Mouse (Mus musculus) heart, adult 2 months (tissue): Measurements from ENCODE around the gene Gm20662. TPM values are rescaled to one million over a fixed set of nuclear protein-coding genes. Genes with fewer than 3 reads are reported as not detected.
A peak's percentile ranks its signal among the peaks of the same experiment; 100 is the strongest.

Source experiments
- DNase-seq, 2 experiments: peaks; one replicate each; pipeline ENCODE4 v3.0.0; 2021
- H3K27ac ChIP-seq: fragments of 200-600 bp; 2 replicates; pipeline ENCODE4 v1.8.1; 2022
- H3K27me3 ChIP-seq: fragments of 200-500 bp; 2 replicates; pipeline ENCODE4 v1.6.1; 2012; ENCODE audit warnings: mild to moderate bottlenecking, low read length, inconsistent platforms, mixed read lengths; ENCODE audit not compliant: control insufficient read depth, insufficient read depth
- H3K36me3 ChIP-seq: fragments of 200-500 bp; 2 replicates; pipeline ENCODE4 v1.6.1; 2012; ENCODE audit warnings: low read length, inconsistent platforms; ENCODE audit not compliant: control insufficient read depth, insufficient read depth
- H3K4me1 ChIP-seq: fragments of 200-500 bp; 2 replicates; pipeline ENCODE4 v1.6.1; 2011; ENCODE audit warnings: low read length; ENCODE audit not compliant: control insufficient read depth, insufficient read depth
- H3K4me3 ChIP-seq: fragments of 200-600 bp; 2 replicates; pipeline ENCODE4 v1.8.1; 2022
- H3K79me2 ChIP-seq: fragments of 200-500 bp; replicated peaks from 2 replicates; pipeline ENCODE4 v1.6.1; 2012; ENCODE audit warnings: mild to moderate bottlenecking, inconsistent platforms, low read length, moderate library complexity, mixed read lengths; ENCODE audit not compliant: control insufficient read depth, insufficient read depth
- H3K9ac ChIP-seq: fragments of 200-500 bp; 2 replicates; pipeline ENCODE4 v1.6.1; 2012; ENCODE audit warnings: low read depth, mild to moderate bottlenecking, control low read depth, inconsistent platforms, low read length, mixed read lengths
- CTCF ChIP-seq: fragments of 200-600 bp; IDR thresholded peaks from 2 replicates; pipeline ENCODE4 v1.8.1; 2022; ENCODE audit warnings: antibody characterized with exemption, mild to moderate bottlenecking, moderate library complexity
- EP300 ChIP-seq: fragments of 200-500 bp; IDR thresholded peaks from 2 replicates; pipeline ENCODE4 v1.6.1; 2011; ENCODE audit warnings: low read depth, low read length, control low read depth; ENCODE audit not compliant: insufficient read depth
- POLR2A ChIP-seq: fragments of 200-500 bp; IDR thresholded peaks from 2 replicates; pipeline ENCODE4 v1.6.1; 2011; ENCODE audit warnings: mild to moderate bottlenecking, low read depth, low read length, control low read depth; ENCODE audit not compliant: insufficient read depth
- WGBS: fragments of 180-500 bp; shearing (Covaris S2); methylation state at CpG from one replicate; pipeline ENCODE4 v1.1.7; 2018; 5-methylcytosine and 5-hydroxymethylcytosine counted together
- intact Hi-C: fragments of 180-260 bp; cut with DNase I; formaldehyde crosslinking; loops from one replicate; pipeline ENCODE4 v1.15.1; 2025
- polyA plus RNA-seq: library from polyadenylated mRNA; depleted of rRNA; stranded (reverse); fragments of >200 nt; gene quantifications from 2 replicates; pipeline ENCODE4 v1.2.3, GENCODE M21; 2012
- total RNA-seq, 2 experiments: library from RNA; stranded (reverse); gene quantifications; 2 replicates each; pipeline ENCODE4 v1.2.3; 2021

Gene Gm20662
- total and polyA plus RNA-seq, 3 experiments = 1.4 to 2.3 (median 1.8) TPM

GRCm38 (mm10) chr9:107994464-107994863 is 1.7 kb upstream of the Gm20662 start:
- Histone ChIP-seq H3K27ac (no peak overlapping the region), H3K9ac (no peak overlapping the region), H3K27me3 (no peaks in the 10 kb centered on the region), H3K4me3 (no peak overlapping the region), H3K4me1 (no peaks in the 10 kb centered on the region), H3K36me3 (no peaks in the 10 kb centered on the region), H3K79me2 (no peaks in the 10 kb centered on the region)
- 38% methylated on average over 2 of the region's 2 CpGs for WGBS
- DNase-seq = no peak
- no peak for TF ChIP-seq EP300
- TF ChIP-seq CTCF = no peak
- no peak for TF ChIP-seq POLR2A
- intact Hi-C loops = no loop called here

- WGBS = 94% methylated on average over 21 of the region's 21 CpGs
- Histone ChIP-seq H3K79me2 (no peaks in the 10 kb centered on the region), H3K27me3 (no peaks in the 10 kb centered on the region), H3K4me1 (no peaks in the 10 kb centered on the region), H3K4me3 (no peak overlapping the region), H3K27ac (no peak overlapping the region), H3K9ac (no peak overlapping the region), H3K36me3 (no peaks in the 10 kb centered on the region)
- no peak for DNase-seq
- intact Hi-C loops = no loop called here
- no peak for TF ChIP-seq CTCF
- no peak for TF ChIP-seq EP300
- no peak for TF ChIP-seq POLR2A
Observed at GRCm38 (mm10) chr9:107995513-107995912, 636 bp upstream of the Gm20662 start.

GRCm38 (mm10) chr9:108001922-108002770 is 6.0 kb downstream of the Gm20662 start, which contains the start of gene Ip6k1:
Gene Ip6k1, plus strand, starts transcription at chr9:108002501.
- peak; percentile 99 for TF ChIP-seq POLR2A
- TF ChIP-seq EP300 = peak; percentile 56; the same call in 1 of the 2 replicates
- no peak for TF ChIP-seq CTCF
- Histone ChIP-seq H3K9ac (peak within 1 kb of the TSS; percentile 94), H3K36me3 (peaks cover 10% of the 10 kb centered on the region), H3K79me2 (peaks cover 9% of the 10 kb centered on the region), H3K27me3 (no peaks in the 10 kb centered on the region), H3K27ac (peak within 1 kb of the TSS; percentile 100), H3K4me3 (peak within 1 kb of the TSS; percentile 83), H3K4me1 (peaks cover 6% of the 10 kb centered on the region)
- WGBS = under 1% methylated on average over 50 of the region's 51 CpGs
- intact Hi-C loops = loop anchor here (5.0 kb wide), 1 partner anchor 40 kb away; no protein-coding TSS in a partner anchor
- DNase-seq = peak; percentile 100

- Histone ChIP-seq H3K79me2 (peaks cover 12% of the 10 kb centered on the region), H3K4me3 (peak overlapping the region; percentile 83), H3K27me3 (no peaks in the 10 kb centered on the region), H3K27ac (peak overlapping the region; percentile 100), H3K36me3 (peaks cover 12% of the 10 kb centered on the region), H3K4me1 (peaks cover 7% of the 10 kb centered on the region), H3K9ac (peak overlapping the region; percentile 94)
- no peak for DNase-seq
- WGBS = under 1% methylated on average over 50 of the region's 50 CpGs
- no peak for TF ChIP-seq EP300
- TF ChIP-seq CTCF = no peak
- TF ChIP-seq POLR2A = 0 out of 2 replicates have a peak, but pooled peaks have one; percentile 20
- intact Hi-C loops = loop anchor here (5.0 kb wide), 1 partner anchor 41 kb away; no protein-coding TSS in a partner anchor
Observed at GRCm38 (mm10) chr9:108002778-108003530, 6.8 kb downstream of the Gm20662 start.

- peaks cover 17% of the 10 kb centered on the region for H3K79me2 ChIP-seq
- WGBS = 8% methylated on average over 8 of the region's 8 CpGs
- peaks cover 17% of the 10 kb centered on the region for H3K36me3 ChIP-seq
- H3K4me1 ChIP-seq = peaks cover 11% of the 10 kb centered on the region
- no peaks in the 10 kb centered on the region for H3K27me3 ChIP-seq
- peak overlapping the region; percentile 83 for H3K4me3 ChIP-seq
- peak overlapping the region; percentile 94 for H3K9ac ChIP-seq
- H3K27ac ChIP-seq = peak overlapping the region; percentile 100
- intact Hi-C loops = loop anchor here (5.0 kb wide), 1 partner anchor 41 kb away; no protein-coding TSS in a partner anchor
- TF ChIP-seq CTCF (no peak), EP300 (no peak), POLR2A (no peak)
- peak in 1 of 2 experiments; percentile 40 for DNase-seq
Observed at GRCm38 (mm10) chr9:108003531-108003890, 7.4 kb downstream of the Gm20662 start.
